Mouse (Mus musculus): ENCODE data around the gene Dmrtc2.

GRCm38 (mm10) chr7:24853233-24853563 is 16.7 kb upstream of the Dmrtc2 start:
- TF ChIP-seq GATA1 (IDR thresholded peaks at IDR 0.05; ENCODE audit: borderline replicate concordance, low read length) (no peak), FLI1 (IDR thresholded peaks at IDR 0.05; ENCODE audit: low read length) (no peak)
